ENCODE assay signal across 7 mouse cellular contexts in genomic region chr17:24559146-24559545, GRCm38 (mm10). TPM values are rescaled to one million over a fixed set of nuclear protein-coding genes. Genes with fewer than 3 reads are reported as not detected.
DNase-seq lines count a peak whose midpoint lies in the region; ATAC-seq and TF ChIP-seq lines count a peak whose summit lies in the region.

No protein-coding gene starts in this region.

- H3K4me2 ChIP-seq in embryonic facial prominence, embryonic 13.5 days: peak overlapping the region; percentile 20
- no peak overlapping the region; the same call in 1 of the 2 replicates for H3K4me2 ChIP-seq in hindbrain, embryonic 12.5 days (replicated peaks)
- peak overlapping the region; percentile 20; the same call in 1 of the 2 replicates for H3K4me2 ChIP-seq in lung, embryonic 14.5 days
- H3K4me2 ChIP-seq in stomach, postnatal 0 days (replicated peaks; ENCODE audit: low read depth): peak overlapping the region; percentile 35; the same call in 1 of the 2 replicates

- H3K9me3 ChIP-seq in embryonic facial prominence, embryonic 13.5 days: no peaks in the 10 kb centered on the region
- no peaks in the 10 kb centered on the region for H3K9me3 ChIP-seq in hindbrain, embryonic 12.5 days (replicated peaks)
- H3K9me3 ChIP-seq in lung, embryonic 14.5 days (ENCODE audit: low read depth, low read length): no peaks in the 10 kb centered on the region
- no peaks in the 10 kb centered on the region for H3K9me3 ChIP-seq in stomach, postnatal 0 days (ENCODE audit: control insufficient read depth, low read length)

- peaks cover 21% of the 10 kb centered on the region for H3K4me1 ChIP-seq in embryonic facial prominence, embryonic 13.5 days
- H3K4me1 ChIP-seq in hindbrain, embryonic 12.5 days: peaks cover 26% of the 10 kb centered on the region
- peaks cover 14% of the 10 kb centered on the region for H3K4me1 ChIP-seq in lung, embryonic 14.5 days (ENCODE audit: insufficient read depth)
- peaks cover 14% of the 10 kb centered on the region for H3K4me1 ChIP-seq in stomach, postnatal 0 days (replicated peaks; ENCODE audit: control insufficient read depth, insufficient read depth)

- peak overlapping the region; percentile 21; the same call in 1 of the 2 replicates for H3K9ac ChIP-seq in embryonic facial prominence, embryonic 13.5 days
- H3K9ac ChIP-seq in hindbrain, embryonic 12.5 days: no peak overlapping the region
- H3K9ac ChIP-seq in lung, embryonic 14.5 days: peak overlapping the region; percentile 24; the same call in 1 of the 2 replicates
- H3K9ac ChIP-seq in stomach, postnatal 0 days (ENCODE audit: low read length): no peak overlapping the region

- H3K27ac ChIP-seq in embryonic facial prominence, embryonic 13.5 days: peak overlapping the region; percentile 86
- peak overlapping the region; percentile 88 for H3K27ac ChIP-seq in hindbrain, embryonic 12.5 days
- peak overlapping the region; percentile 91 for H3K27ac ChIP-seq in lung, embryonic 14.5 days (ENCODE audit: low read depth)
- peak overlapping the region; percentile 89 for H3K27ac ChIP-seq in stomach, postnatal 0 days (replicated peaks)

- 0 out of 2 replicates have a peak, but pooled peaks cover 3% of the 10 kb centered on the region for H3K36me3 ChIP-seq in embryonic facial prominence, embryonic 13.5 days
- H3K36me3 ChIP-seq in hindbrain, embryonic 12.5 days: no peaks in the 10 kb centered on the region
- no peaks in the 10 kb centered on the region for H3K36me3 ChIP-seq in lung, embryonic 14.5 days (ENCODE audit: insufficient read depth)
- no peaks in the 10 kb centered on the region for H3K36me3 ChIP-seq in stomach, postnatal 0 days (ENCODE audit: control insufficient read depth, insufficient read depth, low read length)

- peak; percentile 42 for DNase-seq in gastrocnemius, adult 18-20 months (ENCODE audit: low spot score)
- peak; percentile 45 for DNase-seq in lung, embryonic 14.5 days
- no peak for DNase-seq in stomach, postnatal 0 days (ENCODE audit: low spot score)
- no peak for DNase-seq in cerebellum, postnatal 4 days (ENCODE audit: low spot score in 2 of 2)
- DNase-seq in spleen, postnatal 14 days (ENCODE audit: low spot score in 2 of 2): no peak

- 64% methylated on average over 3 of the region's 3 CpGs for WGBS in embryonic facial prominence, embryonic 13.5 days
- WGBS in hindbrain, embryonic 12.5 days: 55% methylated on average over 3 of the region's 3 CpGs
- 54% methylated on average over 3 of the region's 3 CpGs for WGBS in lung, embryonic 14.5 days
- 53% methylated on average over 3 of the region's 3 CpGs for WGBS in stomach, postnatal 0 days

- H3K4me3 ChIP-seq in embryonic facial prominence, embryonic 13.5 days: no peak overlapping the region
- no peak overlapping the region for H3K4me3 ChIP-seq in hindbrain, embryonic 12.5 days
- no peak overlapping the region for H3K4me3 ChIP-seq in lung, embryonic 14.5 days (ENCODE audit: low read depth, low read length)
- H3K4me3 ChIP-seq in stomach, postnatal 0 days (ENCODE audit: low read depth, low read length): no peak overlapping the region

- no peak for TF ChIP-seq EP300 in stomach, postnatal 0 days (optimal IDR thresholded peaks at IDR 0.05)

- H3K27me3 ChIP-seq in embryonic facial prominence, embryonic 13.5 days: no peaks in the 10 kb centered on the region
- no peaks in the 10 kb centered on the region for H3K27me3 ChIP-seq in hindbrain, embryonic 12.5 days
- H3K27me3 ChIP-seq in lung, embryonic 14.5 days (ENCODE audit: insufficient read depth, low read length): no peaks in the 10 kb centered on the region
- H3K27me3 ChIP-seq in stomach, postnatal 0 days (ENCODE audit: control insufficient read depth, insufficient read depth, low read length): no peaks in the 10 kb centered on the region

- 0 out of 2 replicates have a peak, but pooled peaks have one; percentile 41 for ATAC-seq in embryonic facial prominence, embryonic 13.5 days (ENCODE audit: insufficient number of reproducible peaks, insufficient read depth, low FRiP score, low TSS enrichment, low read depth)
- ATAC-seq in hindbrain, embryonic 12.5 days (ENCODE audit: low FRiP score): peak; percentile 38; the same call in 1 of the 2 replicates
- peak; percentile 58 for ATAC-seq in lung, embryonic 14.5 days (ENCODE audit: insufficient read depth)
- ATAC-seq in stomach, postnatal 0 days (ENCODE audit: low FRiP score, low TSS enrichment): peak; percentile 68

- no peak for TF ChIP-seq CTCF in lung, embryonic 14.5 days (IDR thresholded peaks at IDR 0.05; ENCODE audit: low read depth)
- no peak for TF ChIP-seq CTCF in stomach, postnatal 0 days (IDR thresholded peaks at IDR 0.05; ENCODE audit: low read depth)

RNA-seq across cellular contexts. Expression of gene Pkd1, which starts 9.5 kb away (rescaled TPM):
- polyA plus RNA-seq in embryonic facial prominence, embryonic 13.5 days (2015; fragmentation: Nextera tagmentation; extraction: Ambion mirVana): 24.1 and 30.6 TPM in 2 replicates
- total RNA-seq in gastrocnemius, adult 18-20 months (2021): 10 to 100 TPM; 12.8 to 21.4 TPM
- 20.5 and 25.5 TPM in 2 replicates for polyA plus RNA-seq in hindbrain, embryonic 12.5 days (2016; fragmentation: Nextera tagmentation; extraction: Ambion mirVana)
- polyA plus RNA-seq in lung, embryonic 14.5 days (2014; fragmentation: Nextera tagmentation; extraction: Ambion mirVana): 27.6 and 34.0 TPM in 2 replicates
- 10.9 and 12.3 TPM in 2 replicates for polyA plus RNA-seq in stomach, postnatal 0 days (2015; fragmentation: Nextera tagmentation; extraction: Ambion mirVana)

RNA-seq across cellular contexts. Expression of gene Rab26, which starts 25.1 kb away (rescaled TPM):
- 2.8 and 3.3 TPM in 2 replicates for polyA plus RNA-seq in embryonic facial prominence, embryonic 13.5 days (2015; fragmentation: Nextera tagmentation; extraction: Ambion mirVana)
- not detected for total RNA-seq in gastrocnemius, adult 18-20 months (2021)
- polyA plus RNA-seq in hindbrain, embryonic 12.5 days (2016; fragmentation: Nextera tagmentation; extraction: Ambion mirVana): 2.1 and 2.8 TPM in 2 replicates
- polyA plus RNA-seq in lung, embryonic 14.5 days (2014; fragmentation: Nextera tagmentation; extraction: Ambion mirVana): 2.8 and 3.1 TPM in 2 replicates
- polyA plus RNA-seq in stomach, postnatal 0 days (2015; fragmentation: Nextera tagmentation; extraction: Ambion mirVana): 0.82 and 0.85 TPM in 2 replicates

RNA-seq across cellular contexts. Expression of gene Traf7, which starts 31.4 kb away (rescaled TPM):
- 96.1 and 97.1 TPM in 2 replicates for polyA plus RNA-seq in embryonic facial prominence, embryonic 13.5 days (2015; fragmentation: Nextera tagmentation; extraction: Ambion mirVana)
- 10 to 100 TPM; 25.7 to 29.7 TPM for total RNA-seq in gastrocnemius, adult 18-20 months (2021)
- 86.5 and 87.0 TPM in 2 replicates for polyA plus RNA-seq in hindbrain, embryonic 12.5 days (2016; fragmentation: Nextera tagmentation; extraction: Ambion mirVana)
- polyA plus RNA-seq in lung, embryonic 14.5 days (2014; fragmentation: Nextera tagmentation; extraction: Ambion mirVana): 103 and 106 TPM in 2 replicates
- 41.8 and 42.6 TPM in 2 replicates for polyA plus RNA-seq in stomach, postnatal 0 days (2015; fragmentation: Nextera tagmentation; extraction: Ambion mirVana)

Comparison
In these comparisons a context has a peak if more than half of its experiments do, and no peak if none do; other contexts are left out.
1. H3K9ac ChIP-seq: peak in embryonic facial prominence, embryonic 13.5 days (single experiment) and lung, embryonic 14.5 days (single experiment); none in hindbrain, embryonic 12.5 days (single experiment) and stomach, postnatal 0 days (single experiment).
2. DNase-seq: peak in gastrocnemius, adult 18-20 months (single experiment) and lung, embryonic 14.5 days (single experiment); none in stomach, postnatal 0 days (single experiment), cerebellum, postnatal 4 days (0 of 2) and spleen, postnatal 14 days (0 of 2).
3. Peak in every context shown above with its lines, with median percentiles within 50 percentile points of each other: ATAC-seq and H3K27ac ChIP-seq.